Mouse (Mus musculus): Measurements from ENCODE around the gene Nhsl1.

Gene Nhsl1

GRCm38 (mm10) chr10:18318916-18319481, at the start of gene Nhsl1:
TSS of gene Nhsl1 (plus strand) at chr10:18318985.
- DNase-seq (ENCODE audit: low read depth, low spot score), result no peak

GRCm38 (mm10) chr10:18276090-18276734, 42.6 kb upstream of the Nhsl1 start:
- no peak for DNase-seq (ENCODE audit: low read depth, low spot score)

GRCm38 (mm10) chr10:18283991-18284390, 34.8 kb upstream of the Nhsl1 start:
- no peak for DNase-seq (ENCODE audit: low read depth, low spot score)

- no peak for DNase-seq (ENCODE audit: low read depth, low spot score)
These were observed 29.3 kb upstream of the Nhsl1 start for GRCm38 (mm10) chr10:18289512-18289911.

GRCm38 (mm10) chr10:18305106-18305505, 13.7 kb upstream of the Nhsl1 start:
- no peak for DNase-seq (ENCODE audit: low read depth, low spot score)

- DNase-seq (ENCODE audit: low read depth, low spot score), result no peak
These were observed 3.7 kb upstream of the Nhsl1 start for GRCm38 (mm10) chr10:18315071-18315470.

GRCm38 (mm10) chr10:18317521-18317920, 1.3 kb upstream of the Nhsl1 start:
- no peak for DNase-seq (ENCODE audit: low read depth, low spot score)

GRCm38 (mm10) chr10:18317961-18318915, 547 bp upstream of the Nhsl1 start:
- peak; percentile 14 for DNase-seq (ENCODE audit: low read depth, low spot score)

GRCm38 (mm10) chr10:18319691-18320090, 906 bp downstream of the Nhsl1 start:
- no peak for DNase-seq (ENCODE audit: low read depth, low spot score)

GRCm38 (mm10) chr10:18321861-18322260, 3.1 kb downstream of the Nhsl1 start:
- no peak for DNase-seq (ENCODE audit: low read depth, low spot score)

GRCm38 (mm10) chr10:18323701-18324100, 4.9 kb downstream of the Nhsl1 start:
- no peak for DNase-seq (ENCODE audit: low read depth, low spot score)

- no peak for DNase-seq (ENCODE audit: low read depth, low spot score)
These were observed 9.6 kb downstream of the Nhsl1 start for GRCm38 (mm10) chr10:18328331-18328908.

GRCm38 (mm10) chr10:18329096-18330038, 10.6 kb downstream of the Nhsl1 start:
- DNase-seq (ENCODE audit: low read depth, low spot score), result no peak

- no peak for DNase-seq (ENCODE audit: low read depth, low spot score)
These were observed 11.7 kb downstream of the Nhsl1 start for GRCm38 (mm10) chr10:18330445-18330844.

- no peak for DNase-seq (ENCODE audit: low read depth, low spot score)
These were observed 14.8 kb downstream of the Nhsl1 start for GRCm38 (mm10) chr10:18333575-18333974.

- DNase-seq (ENCODE audit: low read depth, low spot score), result no peak
These were observed 15.4 kb downstream of the Nhsl1 start for GRCm38 (mm10) chr10:18334176-18334575.

- no peak for DNase-seq (ENCODE audit: low read depth, low spot score)
These were observed 15.9 kb downstream of the Nhsl1 start for GRCm38 (mm10) chr10:18334734-18335133.

GRCm38 (mm10) chr10:18337725-18338124, 18.9 kb downstream of the Nhsl1 start:
- no peak for DNase-seq (ENCODE audit: low read depth, low spot score)

- no peak for DNase-seq (ENCODE audit: low read depth, low spot score)
These were observed 20.6 kb downstream of the Nhsl1 start for GRCm38 (mm10) chr10:18339386-18339785.

- no peak for DNase-seq (ENCODE audit: low read depth, low spot score)
These were observed 22.1 kb downstream of the Nhsl1 start for GRCm38 (mm10) chr10:18340930-18341329.
